Mouse (Mus musculus) liver, adult 2 months (tissue): ENCODE data around the gene Pard6b. TPM values are rescaled to one million over a fixed set of nuclear protein-coding genes. Genes with fewer than 3 reads are reported as not detected.

Experiments used
- DNase-seq: peaks from one replicate; pipeline ENCODE4 v3.0.0-alpha.2; 2011; ENCODE audit warnings: low read depth, low spot score; ENCODE audit errors: extremely low read depth
- H3K27ac ChIP-seq: fragments of 200-500 bp; replicated peaks from 2 replicates; pipeline ENCODE4 v1.5.1; 2012; ENCODE audit warnings: low read depth, mild to moderate bottlenecking, control low read depth, inconsistent platforms, low read length; ENCODE audit not compliant: insufficient read depth
- H3K27me3 ChIP-seq: fragments of 200-500 bp; 2 replicates; pipeline ENCODE4 v1.6.1; 2012; ENCODE audit warnings: mild to moderate bottlenecking, moderate library complexity, low read length, inconsistent platforms; ENCODE audit not compliant: control insufficient read depth, insufficient read depth
- H3K36me3 ChIP-seq: fragments of 200-500 bp; 2 replicates; pipeline ENCODE4 v1.6.1; 2012; ENCODE audit warnings: low read length, inconsistent platforms; ENCODE audit not compliant: control insufficient read depth, insufficient read depth
- H3K4me1 ChIP-seq: fragments of 200-500 bp; 2 replicates; pipeline ENCODE4 v1.6.1; 2011; ENCODE audit warnings: low read length; ENCODE audit not compliant: control insufficient read depth, insufficient read depth
- H3K4me3 ChIP-seq: fragments of 200-500 bp; 2 replicates; pipeline ENCODE4 v1.5.1; 2011; ENCODE audit warnings: low read depth, mild to moderate bottlenecking, control low read depth, low read length, moderate library complexity; ENCODE audit not compliant: insufficient read depth
- H3K79me2 ChIP-seq: fragments of 200-500 bp; 2 replicates; pipeline ENCODE4 v1.6.1; 2012; ENCODE audit warnings: inconsistent platforms, mild to moderate bottlenecking, low read length, moderate library complexity; ENCODE audit not compliant: control insufficient read depth, insufficient read depth
- H3K9ac ChIP-seq: fragments of 200-500 bp; 2 replicates; pipeline ENCODE4 v1.6.1; 2012; ENCODE audit warnings: low read depth, mild to moderate bottlenecking, control low read depth, inconsistent platforms, low read length
- CTCF ChIP-seq: fragments of 200-500 bp; IDR thresholded peaks from 2 replicates; pipeline ENCODE4 v1.5.1; 2011; ENCODE audit warnings: low read depth, low read length, control low read depth
- POLR2A ChIP-seq: fragments of 200-500 bp; IDR thresholded peaks from 2 replicates; pipeline ENCODE4 v1.6.1; 2011; ENCODE audit warnings: low read length, control low read depth; ENCODE audit not compliant: insufficient read depth; ENCODE audit errors: extremely low read depth
- WGBS: fragments of 180-500 bp; shearing (Covaris S2); methylation state at CpG from one replicate; pipeline ENCODE4 v1.1.7; 2018; 5-methylcytosine and 5-hydroxymethylcytosine counted together
- polyA plus RNA-seq: library from polyadenylated mRNA; depleted of rRNA; stranded (reverse); fragments of >200 nt; gene quantifications from 2 replicates; pipeline ENCODE4 v1.2.3, GENCODE M21; 2012
- total RNA-seq: library from RNA; depleted of rRNA; stranded (reverse); fragments of >200 nt; gene quantifications from 2 replicates; pipeline ENCODE4 v1.2.3, GENCODE M21; 2014

Gene Pard6b
- total and polyA plus RNA-seq, 2 experiments, result 1.7 to 5.3 TPM

GRCm38 (mm10) chr2:168128211-168128859 lies 47.5 kb downstream of the Pard6b start:
- no peak for TF ChIP-seq POLR2A
- peak; percentile 72 for TF ChIP-seq CTCF
- peak; percentile 13 for DNase-seq
- Histone ChIP-seq H3K27ac (0 out of 2 replicates have a peak overlapping the region, but pooled peaks have one; percentile 3), H3K4me3 (no peak overlapping the region), H3K4me1 (peaks cover 2% of the 10 kb centered on the region; the same call in 1 of the 2 replicates), H3K79me2 (no peaks in the 10 kb centered on the region), H3K27me3 (no peaks in the 10 kb centered on the region), H3K9ac (no peak overlapping the region), H3K36me3 (no peaks in the 10 kb centered on the region)
- 70% methylated on average over 12 of the region's 14 CpGs for WGBS

GRCm38 (mm10) chr2:168130046-168130445 lies 49.2 kb downstream of the Pard6b start:
- no peak for DNase-seq
- Histone ChIP-seq H3K79me2 (no peaks in the 10 kb centered on the region), H3K4me3 (no peak overlapping the region), H3K27ac (no peak overlapping the region), H3K4me1 (peaks cover 2% of the 10 kb centered on the region; the same call in 1 of the 2 replicates), H3K36me3 (no peaks in the 10 kb centered on the region), H3K27me3 (no peaks in the 10 kb centered on the region), H3K9ac (no peak overlapping the region)
- WGBS, result 85% methylated on average over 3 of the region's 3 CpGs
- no peak for TF ChIP-seq POLR2A
- TF ChIP-seq CTCF, result no peak

DNA sequence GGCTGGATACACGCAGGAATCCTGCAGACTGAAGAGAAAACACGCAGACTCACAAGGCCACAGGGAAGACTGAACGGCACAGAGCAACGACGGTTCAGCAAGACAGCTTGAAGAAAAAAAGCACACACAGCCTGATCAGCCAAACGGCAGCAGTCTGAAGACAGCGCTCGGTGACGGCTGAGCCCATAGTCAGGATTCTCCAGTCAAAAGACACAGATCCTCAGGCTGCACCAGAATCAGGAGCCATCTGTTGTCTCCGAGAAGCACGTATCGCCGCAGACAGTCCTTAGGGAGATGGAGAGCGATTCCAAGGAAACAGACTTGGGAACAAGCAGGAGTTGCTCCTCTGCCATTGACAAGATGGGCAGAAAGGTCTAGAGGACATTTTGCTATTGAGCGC lies 56.4 kb downstream of the Pard6b start:
- Histone ChIP-seq H3K9ac (no peak overlapping the region), H3K79me2 (no peaks in the 10 kb centered on the region), H3K27me3 (no peaks in the 10 kb centered on the region), H3K4me3 (no peak overlapping the region), H3K4me1 (no peaks in the 10 kb centered on the region), H3K36me3 (no peaks in the 10 kb centered on the region), H3K27ac (no peak overlapping the region)
- DNase-seq, result no peak
- no peak for TF ChIP-seq POLR2A
- no peak for TF ChIP-seq CTCF
- 86% methylated on average over 15 of the region's 15 CpGs for WGBS

DNA sequence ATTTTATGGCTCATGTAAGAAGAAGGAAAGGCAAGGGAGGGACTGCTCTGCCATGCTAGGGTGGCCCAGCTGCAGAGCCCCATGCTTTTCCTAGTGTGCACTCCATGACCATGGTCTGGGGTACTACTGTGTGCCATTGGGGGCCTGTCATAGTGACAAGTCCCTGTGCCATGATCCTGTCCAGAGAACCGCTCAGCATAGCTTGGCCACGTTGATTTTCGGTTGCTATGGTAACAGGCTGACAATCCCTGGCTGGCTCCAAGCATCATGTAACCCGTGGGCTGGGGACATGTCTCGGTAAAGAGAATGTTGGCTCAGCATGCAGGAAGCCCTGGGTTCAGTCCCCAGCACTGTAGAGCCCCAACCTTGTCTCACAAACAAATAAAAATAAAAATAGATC lies 63.0 kb downstream of the Pard6b start:
- H3K4me1 ChIP-seq, result peaks cover 6% of the 10 kb centered on the region
- no peaks in the 10 kb centered on the region for H3K27me3 ChIP-seq
- WGBS, result 66% methylated on average over 5 of the region's 5 CpGs
- H3K9ac ChIP-seq, result no peak overlapping the region
- no peaks in the 10 kb centered on the region for H3K79me2 ChIP-seq
- TF ChIP-seq POLR2A (no peak), CTCF (no peak)
- no peaks in the 10 kb centered on the region for H3K36me3 ChIP-seq
- no peak for DNase-seq
- no peak overlapping the region for H3K4me3 ChIP-seq
- H3K27ac ChIP-seq, result no peak overlapping the region

GRCm38 (mm10) chr2:168145437-168145836 lies 64.6 kb downstream of the Pard6b start:
- 84% methylated on average over 2 of the region's 2 CpGs for whole genome bisulfite sequencing
- DNase-seq, result no peak
- Histone ChIP-seq H3K36me3 (no peaks in the 10 kb centered on the region), H3K4me1 (peaks cover 6% of the 10 kb centered on the region), H3K9ac (no peak overlapping the region), H3K27ac (no peak overlapping the region), H3K79me2 (no peaks in the 10 kb centered on the region), H3K27me3 (no peaks in the 10 kb centered on the region), H3K4me3 (no peak overlapping the region)
- no peak for TF ChIP-seq POLR2A
- TF ChIP-seq CTCF, result no peak

- H3K4me3 ChIP-seq, result no peak overlapping the region
- H3K27me3 ChIP-seq, result no peaks in the 10 kb centered on the region
- peaks cover 6% of the 10 kb centered on the region for H3K4me1 ChIP-seq
- TF ChIP-seq CTCF, result no peak
- no peak for TF ChIP-seq POLR2A
- no peaks in the 10 kb centered on the region for H3K36me3 ChIP-seq
- DNase-seq, result peak; percentile 67
- no peak overlapping the region for H3K27ac ChIP-seq
- WGBS, result 30% methylated on average over 22 of the region's 22 CpGs
- no peaks in the 10 kb centered on the region for H3K79me2 ChIP-seq
- no peak overlapping the region for H3K9ac ChIP-seq
These were observed 67.1 kb downstream of the Pard6b start for GRCm38 (mm10) chr2:168147722-168148432.
